Mouse (Mus musculus): ENCODE measurements at regions not wholly inside any gene's neighbourhood (a gene's known extent, or its start where the extent isn't known, plus 50 kb on each side); places are given as distances from the start of the nearest gene placed in this dataset.

DNA sequence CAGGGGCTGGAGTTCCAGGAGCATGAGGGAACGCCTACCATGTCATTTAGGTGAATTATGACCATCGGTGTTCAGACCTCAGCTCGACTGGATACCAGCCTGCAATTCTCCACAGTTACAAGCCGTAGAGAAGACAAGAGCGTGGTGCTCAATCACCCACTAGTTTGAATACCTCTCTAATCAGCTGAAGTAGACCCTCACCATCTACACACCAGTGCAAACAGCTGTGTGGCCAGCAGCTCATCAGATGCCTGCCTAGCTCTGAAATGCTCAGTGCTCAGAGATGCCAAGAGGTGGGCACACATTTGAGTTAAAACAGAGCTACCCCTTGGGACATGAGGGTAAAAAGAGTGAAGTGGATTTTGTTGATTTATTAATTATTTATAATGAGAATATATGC is 660.2 kb downstream of the Magi1 start:
- no peak overlapping the region for H3K9ac ChIP-seq (ENCODE audit: low read depth, low read length)
- H3K36me3 ChIP-seq (ENCODE audit: control insufficient read depth, insufficient read depth, low read length), result no peaks in the 10 kb centered on the region
- no peaks in the 10 kb centered on the region for H3K4me1 ChIP-seq (ENCODE audit: control insufficient read depth, insufficient read depth, low read length)
- no peaks in the 10 kb centered on the region for H3K9me3 ChIP-seq (ENCODE audit: control insufficient read depth, low read length)
- no peaks in the 10 kb centered on the region for H3K27me3 ChIP-seq (replicated peaks; ENCODE audit: control insufficient read depth, insufficient read depth, low read length)
- H3K27ac ChIP-seq (ENCODE audit: low read length), result no peak overlapping the region
- no peak for ATAC-seq
- no peak overlapping the region for H3K4me3 ChIP-seq (ENCODE audit: low read length)
- no peak overlapping the region for H3K4me2 ChIP-seq (ENCODE audit: low read depth, low read length)
- 15% methylated on average over 5 of the region's 5 CpGs for WGBS

GRCm38 (mm10) chr6:93616926-93617325 is 666.8 kb downstream of the Magi1 start:
- Histone ChIP-seq H3K27ac (ENCODE audit: low read length) (no peak overlapping the region), H3K27me3 (replicated peaks; ENCODE audit: control insufficient read depth, insufficient read depth, low read length) (no peaks in the 10 kb centered on the region), H3K36me3 (ENCODE audit: control insufficient read depth, insufficient read depth, low read length) (no peaks in the 10 kb centered on the region), H3K4me2 (ENCODE audit: low read depth, low read length) (no peak overlapping the region), H3K9ac (ENCODE audit: low read depth, low read length) (no peak overlapping the region), H3K9me3 (ENCODE audit: control insufficient read depth, low read length) (no peaks in the 10 kb centered on the region), H3K4me3 (ENCODE audit: low read length) (no peak overlapping the region), H3K4me1 (ENCODE audit: control insufficient read depth, insufficient read depth, low read length) (no peaks in the 10 kb centered on the region)
- no peak for ATAC-seq

DNA sequence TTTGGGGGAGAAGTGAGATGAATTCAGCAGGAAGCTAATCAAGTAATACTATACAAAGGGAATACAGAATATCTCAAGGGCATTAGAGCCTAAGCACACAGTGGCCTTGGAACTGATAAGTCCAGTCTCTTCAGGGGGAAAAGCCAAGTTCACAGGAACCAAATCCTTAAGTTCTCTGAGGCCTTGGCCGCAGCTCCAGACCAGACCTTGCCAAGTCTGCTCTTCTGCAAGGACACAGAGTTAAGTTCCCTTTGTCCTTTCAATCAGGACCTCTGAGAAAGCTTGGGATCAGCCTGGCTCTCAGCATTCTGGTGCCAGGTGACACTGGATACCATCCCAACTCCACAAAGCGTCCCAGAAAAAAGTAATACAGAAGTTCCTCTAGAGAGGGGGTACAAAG is 657.1 kb upstream of the Adamts9 start:
- Histone ChIP-seq H3K4me2 (ENCODE audit: low read depth, low read length) (no peak overlapping the region), H3K36me3 (ENCODE audit: control insufficient read depth, insufficient read depth, low read length) (no peaks in the 10 kb centered on the region), H3K27ac (ENCODE audit: low read length) (no peak overlapping the region), H3K4me3 (ENCODE audit: low read length) (no peak overlapping the region), H3K27me3 (replicated peaks; ENCODE audit: control insufficient read depth, insufficient read depth, low read length) (no peaks in the 10 kb centered on the region), H3K9me3 (ENCODE audit: control insufficient read depth, low read length) (no peaks in the 10 kb centered on the region), H3K9ac (ENCODE audit: low read depth, low read length) (no peak overlapping the region), H3K4me1 (ENCODE audit: control insufficient read depth, insufficient read depth, low read length) (no peaks in the 10 kb centered on the region)
- WGBS, result 91% methylated on average over 2 of the region's 2 CpGs
- ATAC-seq, result no peak

DNA sequence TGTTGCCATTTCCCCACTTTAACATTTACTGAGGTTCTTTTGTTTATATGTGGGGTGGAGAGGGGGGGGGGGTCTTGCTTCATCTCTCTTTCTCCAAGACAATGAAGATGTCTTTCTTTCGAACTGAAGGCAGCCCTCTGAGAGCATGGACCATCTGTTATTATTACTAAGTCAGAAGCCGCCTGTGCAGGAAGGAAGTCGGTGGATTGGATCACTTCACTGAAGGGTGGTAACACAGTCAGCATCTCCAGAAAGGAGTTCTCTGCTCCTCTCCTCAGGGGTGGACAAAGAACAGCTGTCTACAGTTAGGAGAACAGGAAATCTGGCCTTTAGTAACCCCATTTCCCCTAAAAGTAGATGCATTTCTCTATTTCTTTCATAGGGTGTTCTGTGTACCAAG is 656.1 kb upstream of the Adamts9 start:
- 47% methylated on average over 3 of the region's 3 CpGs for WGBS
- H3K9me3 ChIP-seq (ENCODE audit: control insufficient read depth, low read length), result no peaks in the 10 kb centered on the region
- ATAC-seq, result no peak
- no peaks in the 10 kb centered on the region for H3K36me3 ChIP-seq (ENCODE audit: control insufficient read depth, insufficient read depth, low read length)
- H3K27me3 ChIP-seq (replicated peaks; ENCODE audit: control insufficient read depth, insufficient read depth, low read length), result no peaks in the 10 kb centered on the region
- H3K27ac ChIP-seq (ENCODE audit: low read length), result no peak overlapping the region
- H3K4me1 ChIP-seq (ENCODE audit: control insufficient read depth, insufficient read depth, low read length), result no peaks in the 10 kb centered on the region
- H3K9ac ChIP-seq (ENCODE audit: low read depth, low read length), result no peak overlapping the region
- H3K4me2 ChIP-seq (ENCODE audit: low read depth, low read length), result no peak overlapping the region
- H3K4me3 ChIP-seq (ENCODE audit: low read length), result no peak overlapping the region

DNA sequence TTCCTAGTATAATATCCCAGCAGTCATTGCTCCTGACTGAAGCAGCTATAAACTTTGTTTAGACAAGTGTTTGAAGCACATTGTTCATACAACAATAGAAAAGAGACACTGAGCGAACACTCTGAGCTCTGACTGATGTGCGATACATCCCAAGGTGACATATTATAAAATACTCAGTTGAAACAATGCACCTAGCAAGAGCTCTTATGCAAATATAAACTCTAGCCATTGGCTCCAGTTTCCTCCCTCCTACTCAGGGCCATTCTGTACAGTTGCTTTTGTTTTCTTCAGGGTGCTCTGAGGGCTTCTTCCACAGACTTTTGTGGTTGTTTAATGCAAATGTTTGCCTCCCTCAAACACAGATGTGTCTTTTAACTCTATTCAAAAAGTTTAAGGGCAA is 646.6 kb upstream of the Adamts9 start:
- H3K4me2 ChIP-seq (ENCODE audit: low read depth, low read length), result no peak overlapping the region
- H3K9ac ChIP-seq (ENCODE audit: low read depth, low read length), result no peak overlapping the region
- WGBS, result 97% methylated on average over 2 of the region's 2 CpGs
- H3K4me3 ChIP-seq (ENCODE audit: low read length), result no peak overlapping the region
- H3K27me3 ChIP-seq (replicated peaks; ENCODE audit: control insufficient read depth, insufficient read depth, low read length), result no peaks in the 10 kb centered on the region
- H3K4me1 ChIP-seq (ENCODE audit: control insufficient read depth, insufficient read depth, low read length), result no peaks in the 10 kb centered on the region
- H3K27ac ChIP-seq (ENCODE audit: low read length), result no peak overlapping the region
- no peak for ATAC-seq
- H3K36me3 ChIP-seq (ENCODE audit: control insufficient read depth, insufficient read depth, low read length), result no peaks in the 10 kb centered on the region
- H3K9me3 ChIP-seq (ENCODE audit: control insufficient read depth, low read length), result no peaks in the 10 kb centered on the region

DNA sequence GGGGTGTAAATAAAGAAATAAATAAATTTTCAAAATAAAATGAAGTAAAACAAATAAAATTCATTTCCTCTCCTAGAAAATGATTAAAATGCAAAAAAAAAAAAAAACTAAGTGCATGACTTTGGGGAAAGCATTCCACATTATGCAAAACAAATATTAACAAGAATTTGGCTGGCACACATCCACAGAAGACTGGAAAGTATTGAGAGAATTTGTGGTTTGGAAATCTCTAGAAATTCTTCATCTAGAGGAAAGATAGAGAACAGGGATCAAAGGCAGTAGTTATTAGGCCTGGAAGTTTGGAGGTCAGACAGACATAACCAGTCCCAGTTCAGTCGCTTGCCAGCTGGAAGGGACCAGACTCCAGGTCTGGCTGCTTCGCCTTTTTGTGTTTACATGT is 643.6 kb upstream of the Adamts9 start:
- H3K4me2 ChIP-seq (ENCODE audit: low read depth, low read length), result no peak overlapping the region
- H3K4me3 ChIP-seq (ENCODE audit: low read length), result no peak overlapping the region
- no peak for ATAC-seq
- no peak overlapping the region for H3K9ac ChIP-seq (ENCODE audit: low read depth, low read length)
- no peaks in the 10 kb centered on the region for H3K36me3 ChIP-seq (ENCODE audit: control insufficient read depth, insufficient read depth, low read length)
- no peaks in the 10 kb centered on the region for H3K27me3 ChIP-seq (replicated peaks; ENCODE audit: control insufficient read depth, insufficient read depth, low read length)
- no peaks in the 10 kb centered on the region for H3K4me1 ChIP-seq (ENCODE audit: control insufficient read depth, insufficient read depth, low read length)
- 69% methylated on average over 2 of the region's 2 CpGs for WGBS
- no peak overlapping the region for H3K27ac ChIP-seq (ENCODE audit: low read length)
- H3K9me3 ChIP-seq (ENCODE audit: control insufficient read depth, low read length), result no peaks in the 10 kb centered on the region

DNA sequence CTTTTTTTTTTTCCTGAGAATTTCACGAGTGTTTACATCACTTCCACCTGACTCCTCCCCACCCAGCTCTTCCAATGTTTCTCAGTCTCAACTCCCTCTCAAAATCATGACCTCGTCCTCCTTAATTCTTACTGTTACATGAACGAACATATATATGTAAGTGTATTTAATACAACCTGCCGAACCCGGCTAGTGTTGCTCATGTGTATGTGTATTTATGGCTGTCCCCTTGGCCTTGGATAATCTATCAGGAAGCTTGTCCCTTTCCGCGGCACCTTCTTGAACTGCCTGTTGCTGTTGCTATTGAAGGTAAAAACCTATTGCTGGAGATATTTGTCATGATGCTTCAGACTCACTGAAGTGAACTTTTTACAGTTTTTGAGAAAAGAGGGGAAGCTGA is 637.8 kb upstream of the Adamts9 start:
- no peaks in the 10 kb centered on the region for H3K9me3 ChIP-seq (ENCODE audit: control insufficient read depth, low read length)
- WGBS, result 90% methylated on average over 7 of the region's 7 CpGs
- ATAC-seq, result no peak
- H3K4me3 ChIP-seq (ENCODE audit: low read length), result no peak overlapping the region
- no peaks in the 10 kb centered on the region for H3K4me1 ChIP-seq (ENCODE audit: control insufficient read depth, insufficient read depth, low read length)
- no peaks in the 10 kb centered on the region for H3K36me3 ChIP-seq (ENCODE audit: control insufficient read depth, insufficient read depth, low read length)
- no peak overlapping the region for H3K4me2 ChIP-seq (ENCODE audit: low read depth, low read length)
- no peak overlapping the region for H3K27ac ChIP-seq (ENCODE audit: low read length)
- no peaks in the 10 kb centered on the region for H3K27me3 ChIP-seq (replicated peaks; ENCODE audit: control insufficient read depth, insufficient read depth, low read length)
- no peak overlapping the region for H3K9ac ChIP-seq (ENCODE audit: low read depth, low read length)

GRCm38 (mm10) chr6:93580716-93581115 is 637.4 kb upstream of the Adamts9 start:
- WGBS, result 70% methylated on average over 6 of the region's 6 CpGs
- Histone ChIP-seq H3K36me3 (ENCODE audit: control insufficient read depth, insufficient read depth, low read length) (no peaks in the 10 kb centered on the region), H3K9me3 (ENCODE audit: control insufficient read depth, low read length) (no peaks in the 10 kb centered on the region), H3K27me3 (replicated peaks; ENCODE audit: control insufficient read depth, insufficient read depth, low read length) (no peaks in the 10 kb centered on the region), H3K4me3 (ENCODE audit: low read length) (no peak overlapping the region), H3K4me1 (ENCODE audit: control insufficient read depth, insufficient read depth, low read length) (no peaks in the 10 kb centered on the region), H3K9ac (ENCODE audit: low read depth, low read length) (no peak overlapping the region), H3K27ac (ENCODE audit: low read length) (no peak overlapping the region), H3K4me2 (ENCODE audit: low read depth, low read length) (no peak overlapping the region)
- ATAC-seq, result no peak

DNA sequence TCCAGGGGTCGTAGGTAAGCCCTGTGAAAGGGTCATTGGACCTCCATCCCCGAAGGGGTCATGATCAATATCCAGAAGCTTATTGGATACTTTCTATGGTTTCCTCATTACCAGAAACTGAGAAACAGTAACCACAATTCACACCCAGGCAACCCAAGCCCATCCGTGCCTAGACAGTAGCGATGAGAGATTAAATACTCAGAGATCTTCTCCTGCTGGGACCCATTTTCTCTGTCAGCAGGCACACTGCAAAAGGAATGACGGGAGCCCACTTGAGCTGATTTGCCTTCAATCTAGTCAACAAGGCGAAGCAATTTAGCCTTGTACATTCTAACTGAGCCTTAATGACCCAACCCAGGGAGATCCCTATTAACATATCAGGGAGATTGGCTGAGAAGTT is 632.0 kb upstream of the Adamts9 start:
- Histone ChIP-seq H3K36me3 (ENCODE audit: control insufficient read depth, insufficient read depth, low read length) (no peaks in the 10 kb centered on the region), H3K4me2 (ENCODE audit: low read depth, low read length) (no peak overlapping the region), H3K27me3 (replicated peaks; ENCODE audit: control insufficient read depth, insufficient read depth, low read length) (no peaks in the 10 kb centered on the region), H3K4me1 (ENCODE audit: control insufficient read depth, insufficient read depth, low read length) (no peaks in the 10 kb centered on the region), H3K27ac (ENCODE audit: low read length) (no peak overlapping the region), H3K4me3 (ENCODE audit: low read length) (no peak overlapping the region), H3K9me3 (ENCODE audit: control insufficient read depth, low read length) (no peaks in the 10 kb centered on the region), H3K9ac (ENCODE audit: low read depth, low read length) (no peak overlapping the region)
- WGBS, result 77% methylated on average over 6 of the region's 6 CpGs
- ATAC-seq, result no peak

DNA sequence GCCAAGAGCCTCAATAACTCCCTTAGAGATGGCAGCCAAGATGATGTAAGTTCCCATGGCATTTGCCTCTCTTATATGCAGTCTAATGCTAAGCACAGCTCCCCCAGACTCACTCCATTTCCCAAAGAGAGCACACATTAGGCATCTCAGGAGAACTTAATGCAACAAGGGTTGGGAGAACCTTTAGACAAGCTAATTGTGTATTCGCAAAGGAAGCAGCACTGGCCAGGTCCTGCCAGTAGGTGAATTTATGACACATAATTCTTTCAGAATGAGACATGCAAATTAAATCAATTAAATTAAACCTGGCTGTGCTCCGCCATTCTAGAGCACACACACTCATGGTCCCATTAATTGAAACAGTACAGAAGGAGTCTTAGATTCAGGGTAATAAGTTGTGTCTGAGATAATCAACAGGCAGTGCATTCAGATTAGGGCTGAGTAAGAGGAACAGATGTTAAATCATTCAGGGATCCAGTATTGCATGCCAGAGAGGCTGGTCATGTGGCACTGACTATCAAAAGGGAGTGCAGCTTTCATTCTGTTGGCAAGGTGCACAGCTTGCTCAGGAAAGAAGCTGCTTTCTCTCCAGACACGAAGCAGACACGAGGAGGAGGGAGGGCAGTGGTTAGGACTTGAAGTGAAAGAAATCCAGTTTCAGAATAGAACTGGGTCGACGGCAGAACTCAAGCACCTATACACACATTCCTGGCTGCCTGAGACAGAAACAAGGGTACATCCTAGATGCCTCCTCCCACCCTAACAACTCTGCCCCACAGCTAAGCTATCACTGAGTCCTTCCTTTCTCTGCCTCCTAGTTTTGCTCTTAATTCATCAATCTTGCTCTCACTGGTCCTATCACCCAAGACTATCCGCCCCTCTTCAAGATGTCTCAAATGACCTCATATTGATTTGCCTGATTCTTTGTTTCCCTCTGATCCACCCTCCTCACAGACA is 630.7 kb upstream of the Adamts9 start:
- H3K4me2 ChIP-seq (ENCODE audit: low read depth, low read length), result no peak overlapping the region
- no peaks in the 10 kb centered on the region for H3K27me3 ChIP-seq (replicated peaks; ENCODE audit: control insufficient read depth, insufficient read depth, low read length)
- ATAC-seq, result no peak
- WGBS, result 79% methylated on average over 7 of the region's 7 CpGs
- H3K9ac ChIP-seq (ENCODE audit: low read depth, low read length), result no peak overlapping the region
- H3K36me3 ChIP-seq (ENCODE audit: control insufficient read depth, insufficient read depth, low read length), result no peaks in the 10 kb centered on the region
- H3K4me3 ChIP-seq (ENCODE audit: low read length), result no peak overlapping the region
- H3K9me3 ChIP-seq (ENCODE audit: control insufficient read depth, low read length), result no peaks in the 10 kb centered on the region
- no peak overlapping the region for H3K27ac ChIP-seq (ENCODE audit: low read length)
- no peaks in the 10 kb centered on the region for H3K4me1 ChIP-seq (ENCODE audit: control insufficient read depth, insufficient read depth, low read length)

All from intestine, embryonic 16.5 days (tissue).